Mouse (Mus musculus): ENCODE measurements around the gene Baz2b.

DNA sequence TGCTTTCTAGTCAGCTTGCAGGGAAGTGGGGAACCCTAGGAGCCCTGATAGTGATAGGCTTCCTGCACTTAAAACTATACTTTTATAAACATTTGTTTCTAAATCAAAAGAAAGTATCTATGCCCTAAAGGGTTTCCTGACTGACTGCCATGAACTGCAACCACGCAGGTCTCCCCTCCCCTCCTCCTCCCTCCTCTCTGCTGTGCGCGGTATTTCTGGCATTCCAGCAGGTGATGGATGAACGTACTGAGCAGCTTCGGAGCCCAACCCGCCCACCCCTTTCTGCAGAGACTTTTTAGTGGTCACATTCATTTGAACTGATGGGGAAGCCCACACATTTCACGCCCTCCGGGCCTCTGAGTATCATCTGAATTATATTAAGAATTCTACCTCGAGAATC is 273.3 kb downstream of the Baz2b start:
- TF ChIP-seq GATA1 (IDR thresholded peaks at IDR 0.05; ENCODE audit: borderline replicate concordance, low read length), result no peak
- no peak for TF ChIP-seq FLI1 (IDR thresholded peaks at IDR 0.05; ENCODE audit: low read length)

Data from megakaryocyte, embryonic 14.5 days (primary cell).